Mouse (Mus musculus) heart, embryonic 12.5 days (tissue): ENCODE results near the gene Mettl23. TPM values are rescaled to one million over a fixed set of nuclear protein-coding genes. Genes with fewer than 3 reads are reported as not detected.
"Not testable (repeated sequence)": the region's sequence is repeated elsewhere in the genome, so short reads cannot be mapped to it uniquely, and the experiment has no call there.

Experiments
- ATAC-seq: fragments of 200-750 bp; cut with Nextera tagmentation; 2 replicates; pipeline ENCODE4 v1.8.0; 2017; ENCODE audit warnings: moderate TSS enrichment, moderate library complexity; ENCODE audit not compliant: insufficient number of reproducible peaks, low FRiP score
- H3K27ac ChIP-seq: fragments of 300-500 bp; sonication (generic); 2 replicates; pipeline ENCODE4 v1.5.1; 2016; ENCODE audit warnings: mild to moderate bottlenecking, moderate library complexity; ENCODE audit not compliant: poor library complexity, severe bottlenecking
- H3K27me3 ChIP-seq: fragments of 300-500 bp; sonication (generic); replicated peaks from 2 replicates; pipeline ENCODE4 v1.6.1; 2016; ENCODE audit warnings: mild to moderate bottlenecking, moderate library complexity
- H3K36me3 ChIP-seq: fragments of 300-500 bp; sonication (generic); 2 replicates; pipeline ENCODE4 v1.6.1; 2016; ENCODE audit warnings: mild to moderate bottlenecking, moderate library complexity
- H3K4me1 ChIP-seq: fragments of 300-500 bp; sonication (generic); replicated peaks from 2 replicates; pipeline ENCODE4 v1.6.1; 2016; ENCODE audit warnings: mild to moderate bottlenecking
- H3K4me2 ChIP-seq: fragments of 300-500 bp; sonication (generic); 2 replicates; pipeline ENCODE4 v1.6.1; 2016; ENCODE audit warnings: mild to moderate bottlenecking, moderate library complexity
- H3K4me3 ChIP-seq: fragments of 300-500 bp; sonication (generic); 2 replicates; pipeline ENCODE4 v1.5.1; 2016; ENCODE audit warnings: mild to moderate bottlenecking
- H3K9ac ChIP-seq: fragments of 300-500 bp; sonication (generic); 2 replicates; pipeline ENCODE4 v1.6.1; 2016; ENCODE audit warnings: mild to moderate bottlenecking, moderate library complexity
- H3K9me3 ChIP-seq: fragments of 300-500 bp; sonication (generic); replicated peaks from 2 replicates; pipeline ENCODE4 v1.6.1; 2016; ENCODE audit warnings: mild to moderate bottlenecking, moderate library complexity
- WGBS: fragments of 180-500 bp; shearing (Covaris S2); methylation state at CpG from one replicate; pipeline ENCODE4 v1.1.7; 2016; 5-methylcytosine and 5-hydroxymethylcytosine counted together
- polyA plus RNA-seq: library from polyadenylated mRNA; unstranded; fragments of >200 nt; fragmentation: Nextera tagmentation; extraction: Ambion mirVana; gene quantifications from 2 replicates; pipeline ENCODE4 v1.2.1, GENCODE M21; 2016

Gene Mettl23
- polyA plus RNA-seq, 1 experiment from 2014 or later = 55.5 TPM

- H3K9ac ChIP-seq = peak overlapping the region; percentile 58
- 34% methylated on average over 13 of the region's 13 CpGs for WGBS
- peak; percentile 59 for ATAC-seq
- peak overlapping the region; percentile 92 for H3K27ac ChIP-seq
- H3K9me3 ChIP-seq = no peaks in the 10 kb centered on the region
- no peaks in the 10 kb centered on the region for H3K27me3 ChIP-seq
- H3K4me1 ChIP-seq = peaks cover 76% of the 10 kb centered on the region
- peak overlapping the region; percentile 53 for H3K4me2 ChIP-seq
- H3K4me3 ChIP-seq = peak overlapping the region; percentile 12; the same call in 1 of the 2 replicates
- peaks cover 3% of the 10 kb centered on the region; the same call in 1 of the 2 replicates for H3K36me3 ChIP-seq
These were observed 21.8 kb upstream of the Mettl23 start for GRCm38 (mm10) chr11:116821057-116821940.

GRCm38 (mm10) chr11:116822215-116822614, 20.9 kb upstream of the Mettl23 start:
- peak overlapping the region; percentile 53 for H3K4me2 ChIP-seq
- 0 out of 2 replicates have a peak overlapping the region, but pooled peaks have one; percentile 58 for H3K9ac ChIP-seq
- no peaks in the 10 kb centered on the region for H3K9me3 ChIP-seq
- H3K27ac ChIP-seq = peak overlapping the region; percentile 92
- peaks cover 76% of the 10 kb centered on the region for H3K4me1 ChIP-seq
- 71% methylated on average over 10 of the region's 10 CpGs for WGBS
- no peaks in the 10 kb centered on the region for H3K27me3 ChIP-seq
- H3K36me3 ChIP-seq = peaks cover 3% of the 10 kb centered on the region; the same call in 1 of the 2 replicates
- no peak overlapping the region for H3K4me3 ChIP-seq
- ATAC-seq = no peak

- Histone ChIP-seq H3K4me1 (peaks cover 76% of the 10 kb centered on the region), H3K9me3 (no peaks in the 10 kb centered on the region), H3K36me3 (peaks cover 3% of the 10 kb centered on the region; the same call in 1 of the 2 replicates), H3K27ac (0 out of 2 replicates have a peak overlapping the region, but pooled peaks have one; percentile 92), H3K27me3 (no peaks in the 10 kb centered on the region), H3K9ac (no peak overlapping the region), H3K4me2 (peak overlapping the region; percentile 53; the same call in 1 of the 2 replicates), H3K4me3 (no peak overlapping the region)
- WGBS = 84% methylated on average over 10 of the region's 10 CpGs
- ATAC-seq = no peak
These were observed 20.5 kb upstream of the Mettl23 start for GRCm38 (mm10) chr11:116822626-116823025.

DNA sequence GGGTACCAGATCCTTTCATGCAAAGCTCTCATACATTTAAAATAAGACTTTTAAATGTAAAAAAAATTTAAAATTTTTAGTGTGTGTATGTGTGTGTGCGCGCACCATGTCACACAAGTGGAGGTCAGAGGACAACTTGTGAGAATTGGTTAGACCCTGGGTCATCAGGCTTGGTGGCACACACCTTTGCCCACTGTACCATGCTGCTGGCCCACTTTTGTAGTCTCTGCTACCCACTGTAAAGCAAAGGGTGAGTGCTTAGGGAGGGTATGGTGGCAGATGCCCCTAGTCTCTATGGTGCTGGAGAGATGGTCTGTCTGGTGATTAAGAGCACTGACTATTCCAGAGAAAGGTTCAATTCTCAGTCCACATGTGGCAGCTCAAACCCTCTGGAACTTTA, 19.8 kb upstream of the Mettl23 start:
- no peak for ATAC-seq
- Histone ChIP-seq H3K9me3 (no peaks in the 10 kb centered on the region), H3K4me2 (no peak overlapping the region), H3K4me3 (no peak overlapping the region), H3K27me3 (no peaks in the 10 kb centered on the region), H3K4me1 (peaks cover 77% of the 10 kb centered on the region), H3K27ac (no peak overlapping the region), H3K9ac (no peak overlapping the region), H3K36me3 (0 out of 2 replicates have a peak, but pooled peaks cover 3% of the 10 kb centered on the region)
- 98% methylated on average over 2 of the region's 2 CpGs for WGBS

DNA sequence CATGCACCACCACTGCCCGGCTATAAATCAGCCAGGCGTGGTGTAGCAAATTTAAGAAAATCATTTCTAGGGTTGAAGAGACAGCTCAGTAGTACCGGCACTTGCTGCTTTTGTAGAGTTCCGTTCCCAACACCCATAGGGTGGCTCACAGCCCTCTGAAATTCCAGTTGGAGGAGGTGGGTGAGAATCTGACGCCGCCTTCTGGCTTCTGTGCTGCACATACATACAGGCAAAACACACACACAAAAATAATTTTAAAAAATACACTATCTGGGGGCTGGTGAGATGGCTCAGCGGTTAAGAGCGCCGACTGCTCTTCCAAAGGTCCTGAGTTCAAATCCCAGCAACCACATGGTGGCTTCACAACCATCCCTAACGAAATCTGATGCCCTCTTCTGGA, 19.2 kb upstream of the Mettl23 start:
- H3K4me3 ChIP-seq, H3K9ac ChIP-seq, H3K4me2 ChIP-seq, H3K27me3 ChIP-seq, H3K27ac ChIP-seq, ATAC-seq, H3K9me3 ChIP-seq, H3K36me3 ChIP-seq: not testable (repeated sequence)
- H3K4me1 ChIP-seq = peaks cover 76% of the 10 kb centered on the region
- 93% methylated on average over 10 of the region's 10 CpGs for WGBS

DNA sequence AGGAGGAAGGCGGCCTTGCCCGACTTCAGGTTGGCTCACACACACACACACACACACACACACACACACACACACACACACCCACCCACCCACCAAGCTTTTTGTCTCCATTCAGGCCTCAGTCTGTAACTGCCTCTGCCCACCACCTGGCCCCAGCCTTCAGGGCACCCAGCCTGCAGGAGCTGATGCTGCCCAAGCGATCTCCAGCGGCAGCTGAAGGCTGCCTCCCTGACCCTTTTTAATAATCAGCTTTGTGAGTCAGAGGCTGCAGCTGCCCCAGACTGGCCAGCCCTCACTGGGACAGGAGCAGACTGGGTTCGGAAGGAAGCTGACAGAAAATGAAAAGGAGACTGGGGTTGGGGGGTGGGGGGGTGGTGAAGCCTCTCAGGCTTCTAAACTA, 17.8 kb upstream of the Mettl23 start:
- H3K4me2 ChIP-seq = peak overlapping the region; percentile 21; the same call in 1 of the 2 replicates
- WGBS = 55% methylated on average over 4 of the region's 5 CpGs

GRCm38 (mm10) chr11:116826550-116827504, 16.3 kb upstream of the Mettl23 start:
- peak overlapping the region; percentile 95 for H3K4me2 ChIP-seq
- 36% methylated on average over 17 of the region's 17 CpGs for WGBS
- no peaks in the 10 kb centered on the region for H3K27me3 ChIP-seq
- 0 out of 2 replicates have a peak, but pooled peaks have one; percentile 1 for ATAC-seq
- peak overlapping the region; percentile 75 for H3K4me3 ChIP-seq
- peaks cover 9% of the 10 kb centered on the region; the same call in 1 of the 2 replicates for H3K36me3 ChIP-seq
- peak overlapping the region; percentile 63; the same call in 1 of the 2 replicates for H3K27ac ChIP-seq
- H3K9ac ChIP-seq = peak overlapping the region; percentile 90
- peaks cover 49% of the 10 kb centered on the region for H3K4me1 ChIP-seq
- no peaks in the 10 kb centered on the region for H3K9me3 ChIP-seq

More for the DNA sequence above, 17.8 kb upstream of the Mettl23 start:
- Histone ChIP-seq H3K27ac (peak overlapping the region; percentile 35; the same call in 1 of the 2 replicates), H3K9ac (no peak overlapping the region), H3K27me3 (no peaks in the 10 kb centered on the region), H3K4me3 (no peak overlapping the region), H3K4me1 (peaks cover 65% of the 10 kb centered on the region), H3K36me3 (0 out of 2 replicates have a peak, but pooled peaks cover 3% of the 10 kb centered on the region), H3K9me3 (no peaks in the 10 kb centered on the region)
- no peak for ATAC-seq

DNA sequence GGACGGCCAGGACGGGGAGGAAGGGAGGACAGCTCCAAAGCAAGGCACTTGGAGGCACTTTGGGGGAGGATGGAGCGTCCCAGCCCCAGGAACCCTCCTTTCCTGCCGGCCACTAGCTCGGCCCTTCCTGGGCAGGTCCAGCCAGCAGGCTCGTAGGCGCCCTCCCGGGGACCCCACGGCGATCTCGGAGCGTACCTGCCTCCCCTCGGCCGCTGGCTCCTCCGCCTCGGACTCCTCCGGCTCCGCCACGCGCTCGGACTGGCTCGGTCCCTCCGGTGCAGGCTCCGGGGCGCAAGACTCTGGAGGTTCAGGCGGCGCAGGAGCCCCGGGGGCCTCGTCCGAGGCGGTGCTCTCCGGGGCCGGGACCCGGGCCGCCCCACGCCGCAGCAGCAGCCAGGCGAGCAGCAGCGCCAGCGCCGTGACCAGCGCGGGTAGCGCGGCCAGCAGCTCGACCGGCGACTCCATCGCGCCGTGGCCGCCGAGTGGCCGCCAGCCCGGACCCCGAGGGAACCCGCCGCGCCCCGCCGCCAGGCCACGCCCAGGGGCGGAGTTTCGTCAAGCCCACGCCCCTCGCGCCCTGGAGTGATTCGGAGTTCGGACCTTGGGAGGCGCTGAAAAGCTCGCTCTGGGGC, 15.4 kb upstream of the Mettl23 start, which contains the start of gene Mxra7:
Gene Mxra7, minus strand, starts transcription at position 513 of the 632 bp plus-strand sequence.
- Histone ChIP-seq H3K36me3 (peaks cover 10% of the 10 kb centered on the region; the same call in 1 of the 2 replicates), H3K27me3 (no peaks in the 10 kb centered on the region), H3K4me2 (peak within 1 kb of the TSS; percentile 95), H3K27ac (peak within 1 kb of the TSS; percentile 63; the same call in 1 of the 2 replicates), H3K9me3 (no peaks in the 10 kb centered on the region), H3K4me1 (peaks cover 41% of the 10 kb centered on the region), H3K9ac (peak within 1 kb of the TSS; percentile 90), H3K4me3 (peak within 1 kb of the TSS; percentile 75)
- peak; percentile 80 for ATAC-seq
- under 1% methylated on average over 71 of the region's 71 CpGs for WGBS

DNA sequence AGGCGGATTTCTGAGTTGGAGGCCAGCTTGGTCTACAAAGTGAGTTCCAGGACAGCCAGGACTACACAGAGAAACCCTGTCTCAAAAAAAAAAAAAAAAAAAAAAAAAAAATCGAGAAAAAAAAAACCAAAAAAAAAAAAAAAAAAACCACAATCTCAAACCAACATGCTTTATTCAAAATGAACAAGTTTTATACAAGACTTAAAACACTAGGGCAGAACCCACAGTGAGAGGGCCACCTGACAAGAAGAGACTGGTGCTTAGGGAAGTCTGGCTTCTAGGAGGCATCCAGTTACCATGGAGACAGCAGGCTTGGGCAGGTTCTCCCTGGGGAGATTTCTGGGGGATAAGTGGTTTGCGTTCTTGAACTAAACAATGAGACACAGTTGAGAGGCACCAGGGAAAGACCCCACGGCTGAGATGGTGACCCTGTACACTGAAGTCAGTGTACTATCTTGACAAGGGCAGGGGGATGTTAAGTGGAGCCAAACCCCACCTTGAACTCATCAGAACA, 10.8 kb upstream of the Mettl23 start:
- ATAC-seq = no peak
- Histone ChIP-seq H3K27me3 (no peaks in the 10 kb centered on the region), H3K4me2 (no peak overlapping the region), H3K27ac (no peak overlapping the region), H3K9ac (no peak overlapping the region), H3K4me1 (peaks cover 18% of the 10 kb centered on the region), H3K9me3 (no peaks in the 10 kb centered on the region), H3K36me3 (peaks cover 53% of the 10 kb centered on the region), H3K4me3 (no peak overlapping the region)
- 42% methylated on average over 4 of the region's 4 CpGs for WGBS

GRCm38 (mm10) chr11:116834954-116835353, 8.1 kb upstream of the Mettl23 start:
- Histone ChIP-seq H3K4me3 (no peak overlapping the region), H3K4me2 (no peak overlapping the region), H3K9ac (no peak overlapping the region), H3K27ac (no peak overlapping the region), H3K9me3 (no peaks in the 10 kb centered on the region), H3K36me3 (peaks cover 80% of the 10 kb centered on the region), H3K27me3 (no peaks in the 10 kb centered on the region), H3K4me1 (peaks cover 7% of the 10 kb centered on the region)
- ATAC-seq = no peak
- WGBS = 81% methylated on average over 1 of the region's 1 CpGs
